Mouse (Mus musculus): ENCODE measurements around the gene Tpst1. TPM values are rescaled to one million over a fixed set of nuclear protein-coding genes. Genes with fewer than 3 reads are reported as not detected.
A peak's percentile ranks its signal among the peaks of the same experiment; 100 is the strongest.
"Not testable (repeated sequence)": the region's sequence is repeated elsewhere in the genome, so short reads cannot be mapped to it uniquely, and the experiment has no call there.

Tpst1 gene
- polyA plus RNA-seq, 1 experiment from 2014 or later = 28.7 TPM

DNA sequence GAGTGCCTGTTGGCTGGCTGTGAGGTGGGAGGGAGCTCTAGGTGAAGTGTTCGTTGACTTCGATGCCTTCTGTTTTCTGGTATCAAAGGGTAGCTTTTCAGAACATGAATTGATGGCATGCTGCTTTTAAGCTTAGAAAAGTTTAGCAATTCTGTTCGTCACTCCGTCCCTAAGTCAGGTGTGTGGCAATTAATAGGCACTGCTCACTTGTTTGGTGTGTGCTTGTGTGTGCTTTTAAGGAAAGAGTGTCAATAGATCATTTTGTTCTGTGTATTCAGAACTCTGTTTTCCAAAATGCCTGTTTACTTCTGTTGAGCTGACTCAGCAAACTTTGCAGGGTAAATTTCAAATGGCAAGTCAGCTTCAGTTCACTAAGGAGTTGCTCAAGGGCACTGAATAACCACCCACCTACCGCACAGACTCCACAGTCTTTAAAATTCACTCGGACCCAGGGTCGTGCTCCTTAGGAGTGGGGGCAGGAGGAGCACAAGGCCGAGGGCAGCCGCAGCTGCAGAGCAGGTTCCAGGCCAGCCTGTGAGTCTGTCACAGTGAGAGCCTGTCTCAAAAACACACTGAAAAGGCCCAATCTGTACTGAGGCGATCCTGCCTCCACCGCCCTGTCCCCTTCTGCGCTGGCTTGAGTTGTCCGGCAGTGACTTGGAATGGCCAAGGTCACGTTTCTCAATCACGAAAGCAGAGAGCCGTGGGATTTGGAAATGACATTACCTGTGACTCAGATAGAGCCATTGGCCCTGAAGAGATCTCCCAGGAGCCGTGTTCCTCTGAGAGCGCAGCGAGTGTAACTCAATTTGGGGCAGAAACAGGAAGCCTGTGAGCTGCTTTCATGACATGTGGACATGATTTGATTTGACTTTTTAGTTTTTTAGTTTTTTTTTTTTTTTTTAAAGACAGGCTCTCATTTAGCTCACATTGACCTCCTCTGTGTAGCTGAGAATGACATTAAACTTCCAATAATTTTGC is 41.4 kb upstream of the Tpst1 start:
- Histone ChIP-seq H3K4me3 (ENCODE audit: low read depth, low read length) (no peak overlapping the region), H3K36me3 (ENCODE audit: control insufficient read depth, insufficient read depth) (peaks cover 12% of the 10 kb centered on the region), H3K4me2 (replicated peaks; ENCODE audit: low read depth) (no peak overlapping the region), H3K9ac (ENCODE audit: low read depth, low read length) (no peak overlapping the region), H3K27ac (ENCODE audit: low read depth, low read length) (no peak overlapping the region), H3K27me3 (replicated peaks; ENCODE audit: control insufficient read depth, insufficient read depth, low read length) (no peaks in the 10 kb centered on the region), H3K4me1 (replicated peaks; ENCODE audit: control insufficient read depth, insufficient read depth, low read length) (peaks cover 2% of the 10 kb centered on the region; the same call in 1 of the 2 replicates), H3K9me3 (ENCODE audit: control insufficient read depth) (no peaks in the 10 kb centered on the region)
- no peak for TF ChIP-seq CTCF (IDR thresholded peaks at IDR 0.05; ENCODE audit: low read depth)
- ATAC-seq = no peak
- WGBS = 93% methylated on average over 19 of the region's 19 CpGs

DNA sequence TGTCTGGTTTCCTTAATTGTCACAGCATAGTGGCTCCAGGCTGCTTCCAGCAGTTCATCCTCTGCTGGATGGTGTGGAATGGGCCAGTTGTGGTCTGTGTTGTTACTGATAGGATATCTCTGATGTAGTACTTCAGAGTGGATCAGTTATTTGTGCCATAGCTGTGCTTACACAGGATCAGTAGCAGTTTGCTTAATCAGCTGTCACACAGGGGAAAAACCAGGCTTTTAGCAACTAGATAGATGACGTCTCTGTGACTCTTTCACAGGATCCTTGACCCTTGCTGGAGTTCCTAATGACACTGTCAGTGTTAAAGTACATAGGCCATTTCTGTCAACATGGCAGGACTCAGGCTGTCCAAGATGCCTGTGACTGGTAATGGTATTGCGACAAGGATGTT is 39.3 kb upstream of the Tpst1 start:
- Histone ChIP-seq H3K4me3 (ENCODE audit: low read depth, low read length) (no peak overlapping the region), H3K27me3 (replicated peaks; ENCODE audit: control insufficient read depth, insufficient read depth, low read length) (no peaks in the 10 kb centered on the region), H3K4me1 (replicated peaks; ENCODE audit: control insufficient read depth, insufficient read depth, low read length) (no peaks in the 10 kb centered on the region), H3K4me2 (replicated peaks; ENCODE audit: low read depth) (no peak overlapping the region), H3K9ac (ENCODE audit: low read depth, low read length) (no peak overlapping the region), H3K9me3 (ENCODE audit: control insufficient read depth) (no peaks in the 10 kb centered on the region), H3K27ac (ENCODE audit: low read depth, low read length) (no peak overlapping the region), H3K36me3 (ENCODE audit: control insufficient read depth, insufficient read depth) (peaks cover 23% of the 10 kb centered on the region)
- no peak for ATAC-seq
- no peak for TF ChIP-seq CTCF (IDR thresholded peaks at IDR 0.05; ENCODE audit: low read depth)
- 71% methylated on average over 2 of the region's 2 CpGs for WGBS

DNA sequence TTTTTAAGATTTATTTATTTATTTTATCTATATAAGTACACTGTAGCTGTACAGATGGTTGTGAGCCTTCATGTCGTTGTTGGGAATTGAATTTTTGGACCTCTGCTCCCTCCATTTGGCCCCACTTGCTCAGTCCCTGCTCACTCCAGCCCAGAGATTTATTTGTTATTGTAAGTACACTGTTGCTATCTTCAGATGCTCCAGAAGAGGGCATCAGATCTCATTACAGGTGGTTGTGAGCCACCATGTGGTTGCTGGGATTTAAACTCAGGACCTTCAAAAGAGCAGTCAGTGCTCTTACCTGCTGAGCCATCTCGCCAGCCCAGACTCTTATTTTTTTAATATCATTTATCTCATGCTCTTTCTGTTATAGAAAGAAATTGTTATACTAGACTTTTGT is 36.8 kb upstream of the Tpst1 start:
- TF ChIP-seq CTCF (IDR thresholded peaks at IDR 0.05; ENCODE audit: low read depth) = peak; percentile 63
- 71% methylated on average over 2 of the region's 2 CpGs for WGBS
- H3K27ac ChIP-seq (ENCODE audit: low read depth, low read length); H3K27me3 ChIP-seq (replicated peaks; ENCODE audit: control insufficient read depth, insufficient read depth, low read length); H3K4me1 ChIP-seq (replicated peaks; ENCODE audit: control insufficient read depth, insufficient read depth, low read length); H3K4me2 ChIP-seq (replicated peaks; ENCODE audit: low read depth); ATAC-seq; H3K4me3 ChIP-seq (ENCODE audit: low read depth, low read length); H3K9me3 ChIP-seq (ENCODE audit: control insufficient read depth); H3K9ac ChIP-seq (ENCODE audit: low read depth, low read length): not testable (repeated sequence)
- H3K36me3 ChIP-seq (ENCODE audit: control insufficient read depth, insufficient read depth) = peaks cover 28% of the 10 kb centered on the region

DNA sequence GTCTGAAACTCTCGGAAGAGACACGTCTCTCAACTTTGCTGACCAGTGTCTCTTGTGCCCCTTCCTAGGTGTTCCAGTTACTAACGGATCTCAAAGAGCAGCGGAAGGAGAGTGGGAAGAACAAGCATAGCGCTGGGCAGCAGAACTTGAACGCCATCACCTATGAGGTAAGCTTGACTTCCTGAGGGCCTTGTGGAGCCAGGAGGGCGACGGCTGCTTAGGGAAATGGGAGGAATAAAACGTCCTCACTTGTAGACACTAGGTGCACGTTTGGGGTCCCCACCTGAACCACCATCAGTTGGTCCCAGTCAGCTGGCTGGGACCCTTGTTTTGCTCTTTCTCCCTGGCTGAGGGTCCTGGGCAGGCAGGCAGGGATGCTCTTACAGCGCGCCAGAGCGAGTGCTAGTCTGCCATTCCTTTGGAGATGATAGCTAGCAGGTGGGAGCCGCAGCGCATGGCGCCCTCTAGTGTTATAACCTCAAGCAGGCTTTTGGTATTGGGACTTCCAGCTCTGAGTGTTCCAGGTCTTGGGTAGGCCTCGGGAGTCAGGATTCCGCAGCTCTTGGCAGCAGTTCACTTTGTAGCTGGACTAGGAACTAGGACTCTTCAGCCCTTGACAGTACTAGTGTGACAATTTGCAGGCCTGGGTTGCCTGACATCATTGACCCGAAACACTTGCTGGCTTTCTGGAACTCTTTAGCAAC is 35.2 kb upstream of the Tpst1 start:
- Histone ChIP-seq H3K27me3 (replicated peaks; ENCODE audit: control insufficient read depth, insufficient read depth, low read length) (no peaks in the 10 kb centered on the region), H3K27ac (ENCODE audit: low read depth, low read length) (no peak overlapping the region), H3K4me2 (replicated peaks; ENCODE audit: low read depth) (no peak overlapping the region), H3K9ac (ENCODE audit: low read depth, low read length) (no peak overlapping the region), H3K9me3 (ENCODE audit: control insufficient read depth) (no peaks in the 10 kb centered on the region), H3K4me3 (ENCODE audit: low read depth, low read length) (no peak overlapping the region), H3K36me3 (ENCODE audit: control insufficient read depth, insufficient read depth) (peaks cover 36% of the 10 kb centered on the region), H3K4me1 (replicated peaks; ENCODE audit: control insufficient read depth, insufficient read depth, low read length) (no peaks in the 10 kb centered on the region)
- no peak for ATAC-seq
- peak; percentile 89 for TF ChIP-seq CTCF (IDR thresholded peaks at IDR 0.05; ENCODE audit: low read depth)
- WGBS = 66% methylated on average over 19 of the region's 19 CpGs

DNA sequence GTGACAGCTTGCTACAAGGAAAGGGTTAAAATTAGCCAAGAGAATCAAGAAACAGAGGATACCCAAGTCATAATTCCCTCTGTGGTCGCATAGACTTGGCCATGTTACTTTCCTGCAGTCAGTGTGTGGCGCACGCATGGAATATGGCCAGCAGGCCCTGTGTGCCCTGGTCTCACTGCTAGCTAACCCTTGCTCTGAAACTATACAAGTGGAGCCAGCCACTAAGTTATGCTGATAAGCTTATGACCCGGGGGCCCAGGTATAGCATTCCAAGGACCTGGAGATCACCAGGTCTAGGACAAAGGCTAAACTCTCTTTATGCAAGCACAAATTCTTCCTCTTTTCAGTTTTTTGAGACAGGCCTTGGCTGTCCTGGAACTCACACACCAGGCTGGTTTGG is 32.3 kb upstream of the Tpst1 start:
- Histone ChIP-seq H3K36me3 (ENCODE audit: control insufficient read depth, insufficient read depth) (peaks cover 39% of the 10 kb centered on the region), H3K4me3 (ENCODE audit: low read depth, low read length) (no peak overlapping the region), H3K4me1 (replicated peaks; ENCODE audit: control insufficient read depth, insufficient read depth, low read length) (no peaks in the 10 kb centered on the region), H3K4me2 (replicated peaks; ENCODE audit: low read depth) (no peak overlapping the region), H3K9me3 (ENCODE audit: control insufficient read depth) (no peaks in the 10 kb centered on the region), H3K9ac (ENCODE audit: low read depth, low read length) (no peak overlapping the region), H3K27ac (ENCODE audit: low read depth, low read length) (peak overlapping the region; percentile 73), H3K27me3 (replicated peaks; ENCODE audit: control insufficient read depth, insufficient read depth, low read length) (no peaks in the 10 kb centered on the region)
- 60% methylated on average over 4 of the region's 4 CpGs for WGBS
- TF ChIP-seq CTCF (IDR thresholded peaks at IDR 0.05; ENCODE audit: low read depth) = no peak
- ATAC-seq = peak; percentile 62

DNA sequence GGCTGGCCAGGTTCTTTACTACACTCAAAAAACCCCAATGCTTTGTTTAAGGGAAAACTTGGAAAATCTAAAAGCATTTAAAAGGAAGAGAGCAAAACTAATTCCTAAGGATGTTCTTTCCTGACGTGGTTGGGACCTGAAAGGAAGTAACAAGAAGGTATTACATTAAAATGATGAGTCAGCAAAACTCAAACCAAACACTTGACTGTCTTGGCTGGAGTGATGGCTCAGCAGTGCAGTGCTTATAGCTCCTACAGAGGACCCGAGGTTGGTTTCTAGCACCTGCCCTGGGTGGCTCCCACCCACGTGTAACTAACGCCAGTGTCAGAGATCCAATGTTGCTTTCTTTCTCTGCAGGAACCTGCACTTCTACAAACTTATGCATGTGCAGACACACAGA is 31.9 kb upstream of the Tpst1 start:
- H3K4me2 ChIP-seq (replicated peaks; ENCODE audit: low read depth) = no peak overlapping the region
- TF ChIP-seq CTCF (IDR thresholded peaks at IDR 0.05; ENCODE audit: low read depth) = no peak
- WGBS = 66% methylated on average over 4 of the region's 4 CpGs

More for the DNA sequence above, 31.9 kb upstream of the Tpst1 start:
- H3K9me3 ChIP-seq (ENCODE audit: control insufficient read depth) = no peaks in the 10 kb centered on the region
- H3K9ac ChIP-seq (ENCODE audit: low read depth, low read length) = no peak overlapping the region
- 0 out of 2 replicates have a peak, but pooled peaks have one; percentile 46 for ATAC-seq
- H3K27me3 ChIP-seq (replicated peaks; ENCODE audit: control insufficient read depth, insufficient read depth, low read length) = no peaks in the 10 kb centered on the region
- H3K36me3 ChIP-seq (ENCODE audit: control insufficient read depth, insufficient read depth) = peaks cover 43% of the 10 kb centered on the region
- no peak overlapping the region for H3K4me3 ChIP-seq (ENCODE audit: low read depth, low read length)
- peak overlapping the region; percentile 73 for H3K27ac ChIP-seq (ENCODE audit: low read depth, low read length)
- no peaks in the 10 kb centered on the region for H3K4me1 ChIP-seq (replicated peaks; ENCODE audit: control insufficient read depth, insufficient read depth, low read length)

Measured in intestine, postnatal 0 days (tissue).